Mouse (Mus musculus): ENCODE data around the gene Ndufaf3. TPM values are rescaled to one million over a fixed set of nuclear protein-coding genes. Genes with fewer than 3 reads are reported as not detected.

Ndufaf3 gene
- polyA plus RNA-seq, 1 experiment from 2014 or later: 50.6 TPM

- Histone ChIP-seq H3K36me3 (replicated peaks) (peaks cover 60% of the 10 kb centered on the region), H3K27me3 (ENCODE audit: poor library complexity, severe bottlenecking) (no peaks in the 10 kb centered on the region), H3K9me3 (no peaks in the 10 kb centered on the region), H3K27ac (peak within 1 kb of the TSS; percentile 80), H3K4me1 (peaks cover 75% of the 10 kb centered on the region), H3K4me3 (peak within 1 kb of the TSS; percentile 64)
- DNase-seq (ENCODE audit: extremely low spot score, low spot score): peak; percentile 94
- 7% methylated on average over 42 of the region's 42 CpGs for WGBS
Measured at GRCm38 (mm10) chr9:108569381-108570206, 2.4 kb upstream of the Ndufaf3 start, which contains the start of gene Dalrd3. Gene Dalrd3 (plus strand): TSS chr9:108569886.

- WGBS: 79% methylated on average over 17 of the region's 17 CpGs
- Histone ChIP-seq H3K4me1 (peaks cover 64% of the 10 kb centered on the region), H3K4me3 (peak overlapping the region; percentile 64), H3K27ac (peak overlapping the region; percentile 92), H3K27me3 (ENCODE audit: poor library complexity, severe bottlenecking) (no peaks in the 10 kb centered on the region), H3K36me3 (replicated peaks) (peaks cover 60% of the 10 kb centered on the region), H3K9me3 (no peaks in the 10 kb centered on the region)
- DNase-seq (ENCODE audit: extremely low spot score, low spot score): no peak
Measured at GRCm38 (mm10) chr9:108568511-108568921, 1.3 kb upstream of the Ndufaf3 start.

GRCm38 (mm10) chr9:108567931-108568419 is 741 bp upstream of the Ndufaf3 start:
- Histone ChIP-seq H3K27ac (peak overlapping the region; percentile 92), H3K27me3 (ENCODE audit: poor library complexity, severe bottlenecking) (no peaks in the 10 kb centered on the region), H3K4me3 (peak overlapping the region; percentile 64), H3K4me1 (peaks cover 59% of the 10 kb centered on the region), H3K9me3 (no peaks in the 10 kb centered on the region), H3K36me3 (replicated peaks) (peaks cover 60% of the 10 kb centered on the region)
- WGBS: 6% methylated on average over 18 of the region's 18 CpGs
- no peak for DNase-seq (ENCODE audit: extremely low spot score, low spot score)

GRCm38 (mm10) chr9:108565881-108566814 is 1.1 kb downstream of the Ndufaf3 start:
- Histone ChIP-seq H3K27ac (peak overlapping the region; percentile 92), H3K4me1 (peaks cover 68% of the 10 kb centered on the region), H3K9me3 (no peaks in the 10 kb centered on the region), H3K27me3 (ENCODE audit: poor library complexity, severe bottlenecking) (no peaks in the 10 kb centered on the region), H3K36me3 (replicated peaks) (peaks cover 60% of the 10 kb centered on the region), H3K4me3 (peak overlapping the region; percentile 64)
- no peak for DNase-seq (ENCODE audit: extremely low spot score, low spot score)
- 12% methylated on average over 35 of the region's 35 CpGs for WGBS

- no peak overlapping the region; the same call in 1 of the 2 replicates for H3K4me3 ChIP-seq
- no peaks in the 10 kb centered on the region for H3K9me3 ChIP-seq
- H3K27me3 ChIP-seq (ENCODE audit: poor library complexity, severe bottlenecking): no peaks in the 10 kb centered on the region
- DNase-seq (ENCODE audit: extremely low spot score, low spot score): no peak
- H3K4me1 ChIP-seq: peaks cover 58% of the 10 kb centered on the region
- WGBS: 86% methylated on average over 7 of the region's 7 CpGs
- H3K36me3 ChIP-seq (replicated peaks): peaks cover 60% of the 10 kb centered on the region
- H3K27ac ChIP-seq: no peak overlapping the region
Measured at GRCm38 (mm10) chr9:108564131-108564530, 3.1 kb downstream of the Ndufaf3 start.

- H3K27me3 ChIP-seq (ENCODE audit: poor library complexity, severe bottlenecking): no peaks in the 10 kb centered on the region
- no peaks in the 10 kb centered on the region for H3K9me3 ChIP-seq
- 97% methylated on average over 8 of the region's 8 CpGs for WGBS
- H3K27ac ChIP-seq: no peak overlapping the region
- peaks cover 54% of the 10 kb centered on the region for H3K4me1 ChIP-seq
- DNase-seq (ENCODE audit: extremely low spot score, low spot score): no peak
- peaks cover 65% of the 10 kb centered on the region for H3K36me3 ChIP-seq (replicated peaks)
- H3K4me3 ChIP-seq: no peak overlapping the region
Measured at GRCm38 (mm10) chr9:108563671-108564070, 3.6 kb downstream of the Ndufaf3 start.

GRCm38 (mm10) chr9:108560227-108560841 is 6.9 kb downstream of the Ndufaf3 start, which contains the start of gene Impdh2:
Gene Impdh2 (plus strand): TSS chr9:108560286.
- Histone ChIP-seq H3K27ac (peak within 1 kb of the TSS; percentile 88), H3K4me3 (peak within 1 kb of the TSS; percentile 73), H3K36me3 (replicated peaks) (peaks cover 89% of the 10 kb centered on the region), H3K4me1 (peaks cover 22% of the 10 kb centered on the region), H3K27me3 (ENCODE audit: poor library complexity, severe bottlenecking) (no peaks in the 10 kb centered on the region), H3K9me3 (no peaks in the 10 kb centered on the region)
- under 1% methylated on average over 53 of the region's 53 CpGs for WGBS
- peak; percentile 95 for DNase-seq (ENCODE audit: extremely low spot score, low spot score)

GRCm38 (mm10) chr9:108559169-108559568 is 8.1 kb downstream of the Ndufaf3 start:
- Histone ChIP-seq H3K36me3 (replicated peaks) (peaks cover 89% of the 10 kb centered on the region), H3K4me3 (no peak overlapping the region), H3K9me3 (no peaks in the 10 kb centered on the region), H3K27me3 (ENCODE audit: poor library complexity, severe bottlenecking) (no peaks in the 10 kb centered on the region), H3K4me1 (peaks cover 22% of the 10 kb centered on the region), H3K27ac (no peak overlapping the region)
- 91% methylated on average over 4 of the region's 4 CpGs for WGBS
- no peak for DNase-seq (ENCODE audit: extremely low spot score, low spot score)

GRCm38 (mm10) chr9:108546875-108547274 is 20.4 kb downstream of the Ndufaf3 start:
- peaks cover 98% of the 10 kb centered on the region for H3K36me3 ChIP-seq (replicated peaks)
- no peak for DNase-seq (ENCODE audit: extremely low spot score, low spot score)
- no peaks in the 10 kb centered on the region for H3K9me3 ChIP-seq
- WGBS: 93% methylated on average over 1 of the region's 1 CpGs
- no peaks in the 10 kb centered on the region for H3K27me3 ChIP-seq (ENCODE audit: poor library complexity, severe bottlenecking)
- H3K4me1 ChIP-seq: no peaks in the 10 kb centered on the region
- no peak overlapping the region for H3K27ac ChIP-seq
- H3K4me3 ChIP-seq: no peak overlapping the region

GRCm38 (mm10) chr9:108545986-108546385 is 21.2 kb downstream of the Ndufaf3 start:
- H3K9me3 ChIP-seq: no peaks in the 10 kb centered on the region
- no peaks in the 10 kb centered on the region for H3K27me3 ChIP-seq (ENCODE audit: poor library complexity, severe bottlenecking)
- H3K36me3 ChIP-seq (replicated peaks): peaks cover 98% of the 10 kb centered on the region
- WGBS: 96% methylated on average over 3 of the region's 3 CpGs
- DNase-seq (ENCODE audit: extremely low spot score, low spot score): no peak
- H3K4me3 ChIP-seq: no peak overlapping the region
- no peaks in the 10 kb centered on the region for H3K4me1 ChIP-seq
- no peak overlapping the region for H3K27ac ChIP-seq

- Histone ChIP-seq H3K4me1 (no peaks in the 10 kb centered on the region), H3K27me3 (ENCODE audit: poor library complexity, severe bottlenecking) (no peaks in the 10 kb centered on the region), H3K36me3 (replicated peaks) (peaks cover 98% of the 10 kb centered on the region), H3K27ac (no peak overlapping the region), H3K4me3 (no peak overlapping the region), H3K9me3 (no peaks in the 10 kb centered on the region)
- DNase-seq (ENCODE audit: extremely low spot score, low spot score): no peak
Measured at GRCm38 (mm10) chr9:108540846-108541245, 26.4 kb downstream of the Ndufaf3 start.

- Histone ChIP-seq H3K4me3 (no peak overlapping the region), H3K36me3 (replicated peaks) (peaks cover 94% of the 10 kb centered on the region), H3K27me3 (ENCODE audit: poor library complexity, severe bottlenecking) (no peaks in the 10 kb centered on the region), H3K9me3 (no peaks in the 10 kb centered on the region), H3K27ac (no peak overlapping the region), H3K4me1 (no peaks in the 10 kb centered on the region)
- no peak for DNase-seq (ENCODE audit: extremely low spot score, low spot score)
- 92% methylated on average over 1 of the region's 1 CpGs for WGBS
Measured at GRCm38 (mm10) chr9:108531496-108531895, 35.7 kb downstream of the Ndufaf3 start.
